Mouse (Mus musculus): Measurements from ENCODE around the gene Pkm. TPM values are rescaled to one million over a fixed set of nuclear protein-coding genes. Genes with fewer than 3 reads are reported as not detected.

Gene Pkm
- polyA plus RNA-seq, 1 experiment: 4,379 TPM

DNA sequence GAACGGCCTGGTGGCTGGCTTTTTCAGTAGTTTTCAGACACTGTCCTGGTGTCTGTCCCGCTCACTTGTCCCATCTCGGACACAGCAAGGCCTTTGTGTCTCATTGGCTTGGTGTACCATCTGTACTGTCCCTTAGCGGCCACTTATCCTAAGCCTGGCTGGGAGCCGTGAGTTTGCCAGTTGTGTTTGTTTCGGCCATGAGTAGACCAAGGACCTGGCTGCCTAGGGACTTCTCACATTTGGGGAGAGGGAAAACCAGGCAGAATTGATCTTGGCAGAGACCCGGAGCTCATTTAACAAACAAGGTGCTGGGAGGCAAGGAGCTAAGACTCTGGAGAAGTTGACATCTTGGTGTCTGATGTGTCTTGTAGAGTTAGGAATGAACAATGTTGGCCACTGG is 7.1 kb downstream of the Pkm start:
- Histone ChIP-seq H3K27me3 (ENCODE audit: control insufficient read depth, insufficient read depth, insufficient read length) (no peaks in the 10 kb centered on the region), H3ac (ENCODE audit: control insufficient read depth, insufficient read length, low read depth) (no peak overlapping the region), H3K4me3 (ENCODE audit: insufficient read depth, poor library complexity, severe bottlenecking) (no peak overlapping the region), H3K79me2 (ENCODE audit: control insufficient read depth, insufficient read depth) (peaks cover 100% of the 10 kb centered on the region), H3K79me3 (ENCODE audit: low read depth) (peaks cover 91% of the 10 kb centered on the region), H3K36me3 (ENCODE audit: control insufficient read depth, insufficient read depth) (peaks cover 99% of the 10 kb centered on the region)
- TF ChIP-seq MYOD1 (IDR thresholded peaks at IDR 0.05; ENCODE audit: control insufficient read depth, insufficient read length, low read depth) (no peak), MAX (IDR thresholded peaks at IDR 0.05) (no peak), USF1 (IDR thresholded peaks at IDR 0.05; ENCODE audit: low read depth) (no peak), CEBPB (IDR thresholded peaks at IDR 0.05; ENCODE audit: low read depth) (no peak), MYOG (IDR thresholded peaks at IDR 0.05; ENCODE audit: control insufficient read depth, extremely low read depth, insufficient read length) (no peak), CTCF (IDR thresholded peaks at IDR 0.05; ENCODE audit: control insufficient read depth, insufficient read depth, insufficient read length) (no peak), FOSL1 (IDR thresholded peaks at IDR 0.05; ENCODE audit: insufficient read depth, low read length, poor library complexity, severe bottlenecking) (no peak)

DNA sequence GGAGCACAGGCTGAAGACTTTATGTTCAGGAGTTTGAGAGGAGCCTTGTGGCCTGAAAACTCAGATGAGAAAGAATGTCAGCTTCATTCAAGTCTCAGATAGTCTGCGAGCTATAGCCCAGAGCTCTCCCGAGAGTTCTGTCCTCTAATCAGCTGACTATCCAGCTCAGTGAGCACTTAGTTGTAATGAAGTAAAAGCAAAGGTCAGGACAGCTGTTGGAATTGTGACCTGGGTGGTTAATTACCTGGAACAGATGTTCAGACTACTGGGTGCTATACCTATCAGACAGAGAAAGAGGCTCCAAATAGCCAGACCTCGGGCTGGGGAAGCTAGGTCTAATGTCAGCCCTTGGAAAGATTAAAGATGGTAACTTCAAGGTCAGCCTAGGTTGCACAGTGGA is 7.8 kb downstream of the Pkm start:
- H3ac ChIP-seq (ENCODE audit: control insufficient read depth, insufficient read length, low read depth): no peak overlapping the region
- TF ChIP-seq USF1 (IDR thresholded peaks at IDR 0.05; ENCODE audit: low read depth) (no peak), CEBPB (IDR thresholded peaks at IDR 0.05; ENCODE audit: low read depth) (no peak), CTCF (IDR thresholded peaks at IDR 0.05; ENCODE audit: control insufficient read depth, insufficient read depth, insufficient read length) (no peak), FOSL1 (IDR thresholded peaks at IDR 0.05; ENCODE audit: insufficient read depth, low read length, poor library complexity, severe bottlenecking) (no peak), MAX (IDR thresholded peaks at IDR 0.05) (no peak), MYOG (IDR thresholded peaks at IDR 0.05; ENCODE audit: control insufficient read depth, extremely low read depth, insufficient read length) (no peak), MYOD1 (IDR thresholded peaks at IDR 0.05; ENCODE audit: control insufficient read depth, insufficient read length, low read depth) (no peak)
- H3K36me3 ChIP-seq (ENCODE audit: control insufficient read depth, insufficient read depth): peaks cover 99% of the 10 kb centered on the region
- no peaks in the 10 kb centered on the region for H3K27me3 ChIP-seq (ENCODE audit: control insufficient read depth, insufficient read depth, insufficient read length)
- H3K79me3 ChIP-seq (ENCODE audit: low read depth): peaks cover 89% of the 10 kb centered on the region
- peaks cover 100% of the 10 kb centered on the region for H3K79me2 ChIP-seq (ENCODE audit: control insufficient read depth, insufficient read depth)
- H3K4me3 ChIP-seq (ENCODE audit: insufficient read depth, poor library complexity, severe bottlenecking): no peak overlapping the region

DNA sequence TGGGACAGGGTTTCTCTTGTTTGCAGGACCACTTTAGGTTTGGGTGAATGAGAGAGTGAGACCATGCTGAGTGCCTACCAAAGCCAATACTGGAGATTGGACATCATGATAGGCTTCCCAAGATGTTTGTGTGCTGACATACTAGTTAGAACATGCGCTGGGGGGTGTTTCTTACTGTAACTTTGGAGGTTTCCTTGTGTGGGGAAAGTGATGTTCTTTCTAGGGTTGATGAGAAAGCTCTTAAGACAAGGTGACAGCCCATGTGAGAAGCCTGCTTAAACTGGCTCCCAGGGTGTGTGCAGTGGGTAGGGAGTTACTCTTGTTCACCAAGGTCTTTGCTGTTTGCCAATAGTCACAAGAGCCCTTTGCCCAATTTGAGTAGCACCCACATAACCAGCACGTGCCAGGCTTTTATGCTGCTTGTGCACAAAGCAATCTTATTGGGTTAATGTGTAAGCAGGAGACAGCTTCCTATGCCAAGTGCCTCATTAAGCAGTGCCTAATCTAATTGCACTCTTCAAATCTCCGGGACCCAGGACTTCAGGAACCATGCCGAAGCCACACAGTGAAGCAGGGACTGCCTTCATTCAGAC is 8.6 kb downstream of the Pkm start:
- H3K79me2 ChIP-seq (ENCODE audit: control insufficient read depth, insufficient read depth): peaks cover 100% of the 10 kb centered on the region
- H3ac ChIP-seq (ENCODE audit: control insufficient read depth, insufficient read length, low read depth): no peak overlapping the region
- H3K36me3 ChIP-seq (ENCODE audit: control insufficient read depth, insufficient read depth): peaks cover 99% of the 10 kb centered on the region
- no peak overlapping the region for H3K4me3 ChIP-seq (ENCODE audit: insufficient read depth, poor library complexity, severe bottlenecking)
- TF ChIP-seq FOSL1 (IDR thresholded peaks at IDR 0.05; ENCODE audit: insufficient read depth, low read length, poor library complexity, severe bottlenecking) (no peak), CTCF (IDR thresholded peaks at IDR 0.05; ENCODE audit: control insufficient read depth, insufficient read depth, insufficient read length) (no peak), MYOD1 (IDR thresholded peaks at IDR 0.05; ENCODE audit: control insufficient read depth, insufficient read length, low read depth) (no peak), USF1 (IDR thresholded peaks at IDR 0.05; ENCODE audit: low read depth) (no peak), MAX (IDR thresholded peaks at IDR 0.05) (no peak), MYOG (IDR thresholded peaks at IDR 0.05; ENCODE audit: control insufficient read depth, extremely low read depth, insufficient read length) (no peak), CEBPB (IDR thresholded peaks at IDR 0.05; ENCODE audit: low read depth) (no peak)
- peaks cover 85% of the 10 kb centered on the region for H3K79me3 ChIP-seq (ENCODE audit: low read depth)
- no peaks in the 10 kb centered on the region for H3K27me3 ChIP-seq (ENCODE audit: control insufficient read depth, insufficient read depth, insufficient read length)

GRCm38 (mm10) chr9:59666016-59666415 is 9.8 kb downstream of the Pkm start:
- no peak overlapping the region for H3ac ChIP-seq (ENCODE audit: control insufficient read depth, insufficient read length, low read depth)
- TF ChIP-seq CEBPB (IDR thresholded peaks at IDR 0.05; ENCODE audit: low read depth) (no peak), USF1 (IDR thresholded peaks at IDR 0.05; ENCODE audit: low read depth) (no peak), MYOG (IDR thresholded peaks at IDR 0.05; ENCODE audit: control insufficient read depth, extremely low read depth, insufficient read length) (no peak), MAX (IDR thresholded peaks at IDR 0.05) (no peak), CTCF (IDR thresholded peaks at IDR 0.05; ENCODE audit: control insufficient read depth, insufficient read depth, insufficient read length) (no peak), MYOD1 (IDR thresholded peaks at IDR 0.05; ENCODE audit: control insufficient read depth, insufficient read length, low read depth) (no peak), FOSL1 (IDR thresholded peaks at IDR 0.05; ENCODE audit: insufficient read depth, low read length, poor library complexity, severe bottlenecking) (no peak)
- no peaks in the 10 kb centered on the region for H3K27me3 ChIP-seq (ENCODE audit: control insufficient read depth, insufficient read depth, insufficient read length)
- H3K36me3 ChIP-seq (ENCODE audit: control insufficient read depth, insufficient read depth): peaks cover 99% of the 10 kb centered on the region
- H3K79me3 ChIP-seq (ENCODE audit: low read depth): peaks cover 78% of the 10 kb centered on the region
- H3K4me3 ChIP-seq (ENCODE audit: insufficient read depth, poor library complexity, severe bottlenecking): no peak overlapping the region
- H3K79me2 ChIP-seq (ENCODE audit: control insufficient read depth, insufficient read depth): peaks cover 100% of the 10 kb centered on the region

GRCm38 (mm10) chr9:59666813-59667212 is 10.6 kb downstream of the Pkm start:
- peaks cover 73% of the 10 kb centered on the region for H3K79me3 ChIP-seq (ENCODE audit: low read depth)
- no peak overlapping the region for H3ac ChIP-seq (ENCODE audit: control insufficient read depth, insufficient read length, low read depth)
- peaks cover 99% of the 10 kb centered on the region for H3K36me3 ChIP-seq (ENCODE audit: control insufficient read depth, insufficient read depth)
- H3K4me3 ChIP-seq (ENCODE audit: insufficient read depth, poor library complexity, severe bottlenecking): no peak overlapping the region
- H3K79me2 ChIP-seq (ENCODE audit: control insufficient read depth, insufficient read depth): peaks cover 100% of the 10 kb centered on the region
- no peaks in the 10 kb centered on the region for H3K27me3 ChIP-seq (ENCODE audit: control insufficient read depth, insufficient read depth, insufficient read length)
- TF ChIP-seq MAX (IDR thresholded peaks at IDR 0.05) (no peak), USF1 (IDR thresholded peaks at IDR 0.05; ENCODE audit: low read depth) (no peak), MYOD1 (IDR thresholded peaks at IDR 0.05; ENCODE audit: control insufficient read depth, insufficient read length, low read depth) (no peak), FOSL1 (IDR thresholded peaks at IDR 0.05; ENCODE audit: insufficient read depth, low read length, poor library complexity, severe bottlenecking) (no peak), MYOG (IDR thresholded peaks at IDR 0.05; ENCODE audit: control insufficient read depth, extremely low read depth, insufficient read length) (no peak), CTCF (IDR thresholded peaks at IDR 0.05; ENCODE audit: control insufficient read depth, insufficient read depth, insufficient read length) (no peak), CEBPB (IDR thresholded peaks at IDR 0.05; ENCODE audit: low read depth) (no peak)

Measured in C2C12 (cell line).